Mouse (Mus musculus): ENCODE results near the gene Mael. TPM values are rescaled to one million over a fixed set of nuclear protein-coding genes. Genes with fewer than 3 reads are reported as not detected.

The Mael gene
- polyA plus RNA-seq, 1 experiment from 2014 or later: not detected

- Histone ChIP-seq H3K9me3 (ENCODE audit: control insufficient read depth, low read length) (no peaks in the 10 kb centered on the region), H3K4me1 (replicated peaks; ENCODE audit: control insufficient read depth, insufficient read depth, low read length) (peaks cover 4% of the 10 kb centered on the region; the same call in 1 of the 2 replicates), H3K27me3 (ENCODE audit: control insufficient read depth, insufficient read depth, low read length) (no peaks in the 10 kb centered on the region), H3K27ac (ENCODE audit: low read depth, low read length) (no peak overlapping the region), H3K4me2 (replicated peaks; ENCODE audit: low read depth, low read length) (peak overlapping the region; percentile 74), H3K4me3 (ENCODE audit: low read depth, low read length) (peak overlapping the region; percentile 49), H3K9ac (ENCODE audit: low read depth, low read length) (no peak overlapping the region), H3K36me3 (ENCODE audit: control insufficient read depth, insufficient read depth, low read length) (no peaks in the 10 kb centered on the region)
- DNase-seq (ENCODE audit: low spot score): peak; percentile 26
- peak; percentile 25; the same call in 1 of the 2 replicates for ATAC-seq (ENCODE audit: low FRiP score)
- 10% methylated on average over 2 of the region's 2 CpGs for WGBS
Observed at GRCm38 (mm10) chr1:166255651-166256050, 17.1 kb upstream of the Mael start.

DNA sequence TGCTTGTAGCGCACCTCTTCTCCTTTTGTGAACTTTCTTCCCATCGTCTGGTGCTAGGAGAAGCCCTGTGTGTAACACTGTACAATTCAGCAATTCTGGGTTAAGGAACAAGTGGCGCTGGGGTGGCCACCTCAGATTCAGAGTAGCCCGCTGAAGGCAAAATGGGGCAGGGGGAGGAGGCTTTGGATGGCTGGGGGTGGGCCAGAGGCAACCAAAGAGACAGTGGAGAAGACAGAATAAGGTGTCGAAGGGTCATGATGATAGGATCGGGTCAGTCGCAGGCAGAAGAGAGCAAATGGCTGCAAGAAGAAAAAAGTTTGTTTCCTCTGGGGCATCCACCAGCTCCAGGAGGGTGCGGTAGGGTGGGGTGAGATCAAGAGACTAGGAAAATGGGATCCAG lies 16.5 kb upstream of the Mael start:
- 0 out of 2 replicates have a peak, but pooled peaks have one; percentile 17 for ATAC-seq (ENCODE audit: low FRiP score)
- Histone ChIP-seq H3K4me1 (replicated peaks; ENCODE audit: control insufficient read depth, insufficient read depth, low read length) (peaks cover 4% of the 10 kb centered on the region; the same call in 1 of the 2 replicates), H3K27me3 (ENCODE audit: control insufficient read depth, insufficient read depth, low read length) (no peaks in the 10 kb centered on the region), H3K4me2 (replicated peaks; ENCODE audit: low read depth, low read length) (peak overlapping the region; percentile 74), H3K36me3 (ENCODE audit: control insufficient read depth, insufficient read depth, low read length) (no peaks in the 10 kb centered on the region), H3K9ac (ENCODE audit: low read depth, low read length) (peak overlapping the region; percentile 75), H3K9me3 (ENCODE audit: control insufficient read depth, low read length) (no peaks in the 10 kb centered on the region), H3K27ac (ENCODE audit: low read depth, low read length) (peak overlapping the region; percentile 40; the same call in 1 of the 2 replicates), H3K4me3 (ENCODE audit: low read depth, low read length) (peak overlapping the region; percentile 49)
- WGBS: 19% methylated on average over 8 of the region's 8 CpGs
- DNase-seq (ENCODE audit: low spot score): peak; percentile 24

DNA sequence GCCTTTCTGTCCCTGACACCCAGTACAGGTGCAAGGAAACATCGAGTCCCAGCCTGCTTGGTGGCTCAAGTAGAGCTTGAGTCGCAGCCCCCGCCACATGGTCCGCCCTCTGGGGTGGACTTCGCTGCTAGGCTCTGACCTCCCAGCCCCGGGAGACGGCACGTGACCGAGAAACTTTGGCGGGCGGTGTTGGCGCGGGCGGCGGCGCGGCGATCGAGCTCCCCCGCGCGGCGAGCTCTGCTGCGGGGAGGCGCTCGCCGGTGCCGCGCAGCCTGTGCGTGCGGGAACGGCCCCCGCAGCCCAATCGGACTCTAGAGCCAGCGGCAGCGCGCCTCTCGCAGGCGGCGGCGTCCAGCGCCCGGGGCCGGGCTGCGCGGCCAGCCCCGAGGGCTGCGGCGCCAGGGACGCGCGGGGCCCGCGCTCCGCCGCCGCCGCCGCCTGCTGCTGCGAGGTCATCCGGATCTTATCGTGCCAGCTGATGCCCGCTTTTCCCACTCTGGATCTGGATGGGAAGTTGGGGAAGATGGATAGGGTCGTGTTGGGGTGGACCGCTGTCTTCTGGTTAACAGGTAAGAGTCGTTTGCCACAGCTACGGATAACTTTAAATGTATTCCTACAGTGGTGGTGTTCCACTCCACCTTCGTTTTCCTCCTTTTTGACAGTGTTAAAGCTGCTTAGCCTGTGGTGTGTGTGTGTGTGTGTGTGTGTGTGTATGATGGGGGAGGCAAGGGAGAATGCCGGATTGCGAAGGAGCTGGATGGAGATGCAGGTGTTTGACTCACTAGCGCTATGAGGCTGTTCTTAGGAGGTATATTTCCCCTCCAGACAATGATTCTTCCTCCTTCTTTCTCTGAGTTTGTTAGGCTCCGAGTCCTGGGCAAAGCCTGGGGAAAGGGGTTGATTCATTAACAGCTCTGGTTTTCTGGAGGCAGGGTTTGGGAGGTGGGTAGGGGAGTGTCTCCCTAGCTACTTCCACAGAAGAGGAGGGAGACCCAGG lies 15.6 kb upstream of the Mael start, which contains the start of gene Ildr2:
Gene Ildr2, plus strand, starts transcription at position 242 of the 997 bp plus-strand sequence.
- Histone ChIP-seq H3K4me2 (replicated peaks; ENCODE audit: low read depth, low read length) (peak within 1 kb of the TSS; percentile 74), H3K9ac (ENCODE audit: low read depth, low read length) (peak within 1 kb of the TSS; percentile 75), H3K27ac (ENCODE audit: low read depth, low read length) (peak within 1 kb of the TSS; percentile 40; the same call in 1 of the 2 replicates), H3K4me3 (ENCODE audit: low read depth, low read length) (peak within 1 kb of the TSS; percentile 49), H3K9me3 (ENCODE audit: control insufficient read depth, low read length) (no peaks in the 10 kb centered on the region), H3K27me3 (ENCODE audit: control insufficient read depth, insufficient read depth, low read length) (no peaks in the 10 kb centered on the region), H3K36me3 (ENCODE audit: control insufficient read depth, insufficient read depth, low read length) (no peaks in the 10 kb centered on the region), H3K4me1 (replicated peaks; ENCODE audit: control insufficient read depth, insufficient read depth, low read length) (peaks cover 4% of the 10 kb centered on the region; the same call in 1 of the 2 replicates)
- ATAC-seq (ENCODE audit: low FRiP score) (peak; percentile 78), DNase-seq (ENCODE audit: low spot score) (peak; percentile 70)
- WGBS: 0% methylated on average over 61 of the region's 72 CpGs

- no peak overlapping the region for H3K4me3 ChIP-seq (ENCODE audit: low read depth, low read length)
- no peak overlapping the region for H3K27ac ChIP-seq (ENCODE audit: low read depth, low read length)
- DNase-seq (ENCODE audit: low spot score) (no peak), ATAC-seq (ENCODE audit: low FRiP score) (no peak)
- no peaks in the 10 kb centered on the region for H3K27me3 ChIP-seq (ENCODE audit: control insufficient read depth, insufficient read depth, low read length)
- WGBS: 86% methylated on average over 6 of the region's 6 CpGs
- no peaks in the 10 kb centered on the region for H3K4me1 ChIP-seq (replicated peaks; ENCODE audit: control insufficient read depth, insufficient read depth, low read length)
- no peak overlapping the region for H3K4me2 ChIP-seq (replicated peaks; ENCODE audit: low read depth, low read length)
- no peak overlapping the region for H3K9ac ChIP-seq (ENCODE audit: low read depth, low read length)
- no peaks in the 10 kb centered on the region for H3K9me3 ChIP-seq (ENCODE audit: control insufficient read depth, low read length)
- H3K36me3 ChIP-seq (ENCODE audit: control insufficient read depth, insufficient read depth, low read length): no peaks in the 10 kb centered on the region
Observed at GRCm38 (mm10) chr1:166244285-166244684, 5.7 kb upstream of the Mael start.

DNA sequence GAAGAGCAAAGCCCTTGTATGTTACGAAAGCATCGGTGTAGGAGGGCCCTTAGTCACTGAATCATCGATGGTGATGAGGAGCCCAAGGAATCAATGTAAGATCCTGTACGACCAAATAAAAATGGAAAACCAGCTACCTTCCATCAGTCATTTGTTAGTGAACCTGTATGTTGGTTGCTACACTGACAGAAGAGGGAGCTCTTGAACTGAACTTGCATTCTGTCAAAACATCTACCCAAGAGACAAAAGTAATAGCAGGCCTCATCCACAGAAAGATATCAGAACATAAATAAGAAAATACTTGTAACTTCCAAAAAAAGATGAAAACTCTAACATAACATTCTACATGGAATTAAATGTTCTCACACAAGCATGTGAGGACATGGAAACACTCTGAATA lies 24.4 kb downstream of the Mael start:
- H3K9me3 ChIP-seq (ENCODE audit: control insufficient read depth, low read length): no peaks in the 10 kb centered on the region
- H3K9ac ChIP-seq (ENCODE audit: low read depth, low read length): no peak overlapping the region
- DNase-seq (ENCODE audit: low spot score) (no peak), ATAC-seq (ENCODE audit: low FRiP score) (no peak)
- WGBS: 85% methylated on average over 4 of the region's 4 CpGs
- H3K27ac ChIP-seq (ENCODE audit: low read depth, low read length): no peak overlapping the region
- no peak overlapping the region for H3K4me3 ChIP-seq (ENCODE audit: low read depth, low read length)
- H3K27me3 ChIP-seq (ENCODE audit: control insufficient read depth, insufficient read depth, low read length): no peaks in the 10 kb centered on the region
- H3K4me1 ChIP-seq (replicated peaks; ENCODE audit: control insufficient read depth, insufficient read depth, low read length): no peaks in the 10 kb centered on the region
- no peaks in the 10 kb centered on the region for H3K36me3 ChIP-seq (ENCODE audit: control insufficient read depth, insufficient read depth, low read length)
- H3K4me2 ChIP-seq (replicated peaks; ENCODE audit: low read depth, low read length): no peak overlapping the region

GRCm38 (mm10) chr1:166209371-166209770 lies 29.2 kb downstream of the Mael start:
- Histone ChIP-seq H3K27ac (ENCODE audit: low read depth, low read length) (no peak overlapping the region), H3K4me1 (replicated peaks; ENCODE audit: control insufficient read depth, insufficient read depth, low read length) (no peaks in the 10 kb centered on the region), H3K4me3 (ENCODE audit: low read depth, low read length) (no peak overlapping the region), H3K9me3 (ENCODE audit: control insufficient read depth, low read length) (no peaks in the 10 kb centered on the region), H3K9ac (ENCODE audit: low read depth, low read length) (no peak overlapping the region), H3K36me3 (ENCODE audit: control insufficient read depth, insufficient read depth, low read length) (no peaks in the 10 kb centered on the region), H3K4me2 (replicated peaks; ENCODE audit: low read depth, low read length) (no peak overlapping the region), H3K27me3 (ENCODE audit: control insufficient read depth, insufficient read depth, low read length) (no peaks in the 10 kb centered on the region)
- DNase-seq (ENCODE audit: low spot score) (no peak), ATAC-seq (ENCODE audit: low FRiP score) (no peak)
- 90% methylated on average over 6 of the region's 6 CpGs for WGBS

- H3K27me3 ChIP-seq (ENCODE audit: control insufficient read depth, insufficient read depth, low read length): no peaks in the 10 kb centered on the region
- WGBS: 85% methylated on average over 3 of the region's 3 CpGs
- no peaks in the 10 kb centered on the region for H3K4me1 ChIP-seq (replicated peaks; ENCODE audit: control insufficient read depth, insufficient read depth, low read length)
- H3K27ac ChIP-seq (ENCODE audit: low read depth, low read length): no peak overlapping the region
- no peak for DNase-seq (ENCODE audit: low spot score)
- no peaks in the 10 kb centered on the region for H3K36me3 ChIP-seq (ENCODE audit: control insufficient read depth, insufficient read depth, low read length)
- H3K4me3 ChIP-seq (ENCODE audit: low read depth, low read length): no peak overlapping the region
- no peak for ATAC-seq (ENCODE audit: low FRiP score)
- no peak overlapping the region for H3K9ac ChIP-seq (ENCODE audit: low read depth, low read length)
- no peaks in the 10 kb centered on the region for H3K9me3 ChIP-seq (ENCODE audit: control insufficient read depth, low read length)
- no peak overlapping the region for H3K4me2 ChIP-seq (replicated peaks; ENCODE audit: low read depth, low read length)
Observed at GRCm38 (mm10) chr1:166205159-166205558, 33.4 kb downstream of the Mael start.

DNA sequence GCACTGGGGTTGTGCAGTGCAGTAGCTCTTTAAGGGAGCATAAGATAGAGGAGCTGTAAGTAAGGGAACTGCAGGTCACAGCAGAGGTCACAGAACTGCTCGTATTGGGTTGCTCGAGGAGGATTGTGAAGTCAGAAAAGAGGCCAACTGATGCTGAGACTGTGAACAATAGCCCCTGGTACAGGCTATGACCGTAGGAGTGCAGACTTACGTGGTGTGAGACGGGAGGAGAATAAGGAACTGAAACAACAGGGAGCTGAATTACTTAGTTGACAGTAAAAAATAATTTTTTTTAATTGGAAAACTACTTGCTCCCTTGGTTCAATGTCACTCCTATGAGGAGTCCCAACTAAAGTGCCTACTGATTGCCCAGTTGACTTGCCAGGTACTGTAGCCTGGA lies 34.4 kb downstream of the Mael start:
- H3K4me2 ChIP-seq (replicated peaks; ENCODE audit: low read depth, low read length): no peak overlapping the region
- no peak overlapping the region for H3K4me3 ChIP-seq (ENCODE audit: low read depth, low read length)
- H3K36me3 ChIP-seq (ENCODE audit: control insufficient read depth, insufficient read depth, low read length): no peaks in the 10 kb centered on the region
- H3K9ac ChIP-seq (ENCODE audit: low read depth, low read length): no peak overlapping the region
- no peaks in the 10 kb centered on the region for H3K27me3 ChIP-seq (ENCODE audit: control insufficient read depth, insufficient read depth, low read length)
- no peak overlapping the region for H3K27ac ChIP-seq (ENCODE audit: low read depth, low read length)
- 22% methylated on average over 5 of the region's 5 CpGs for WGBS
- DNase-seq (ENCODE audit: low spot score) (no peak), ATAC-seq (ENCODE audit: low FRiP score) (no peak)
- H3K9me3 ChIP-seq (ENCODE audit: control insufficient read depth, low read length): no peaks in the 10 kb centered on the region
- H3K4me1 ChIP-seq (replicated peaks; ENCODE audit: control insufficient read depth, insufficient read depth, low read length): no peaks in the 10 kb centered on the region

Measured in hindbrain, embryonic 11.5 days (tissue).